Mouse (Mus musculus) liver, adult 2 months (tissue): ENCODE data around the gene Card19.

Experiments used
- CTCF ChIP-seq: fragments of 200-500 bp; IDR thresholded peaks from 2 replicates; pipeline ENCODE4 v1.5.1; 2011; ENCODE audit warnings: low read depth, low read length, control low read depth
- POLR2A ChIP-seq: fragments of 200-500 bp; IDR thresholded peaks from 2 replicates; pipeline ENCODE4 v1.6.1; 2011; ENCODE audit warnings: low read length, control low read depth; ENCODE audit not compliant: insufficient read depth; ENCODE audit errors: extremely low read depth

GRCm38 (mm10) chr13:49183161-49183560, 32.7 kb downstream of the Card19 start:
- TF ChIP-seq CTCF (no peak), POLR2A (no peak)
